Mouse (Mus musculus): ENCODE measurements around the gene Sbk2. TPM values are rescaled to one million over a fixed set of nuclear protein-coding genes. Genes with fewer than 3 reads are reported as not detected.

The Sbk2 gene
- polyA plus RNA-seq, 1 experiment from 2014 or later = not detected

- H3K4me1 ChIP-seq = peaks cover 6% of the 10 kb centered on the region
- H3K27me3 ChIP-seq = peaks cover 16% of the 10 kb centered on the region
- H3K27ac ChIP-seq = no peak overlapping the region
- H3K9ac ChIP-seq = no peak overlapping the region
- no peak overlapping the region for H3K4me2 ChIP-seq
- H3K4me3 ChIP-seq (replicated peaks) = no peak overlapping the region
- no peak for ATAC-seq (ENCODE audit: low FRiP score)
- WGBS = 73% methylated on average over 2 of the region's 2 CpGs
- H3K36me3 ChIP-seq (replicated peaks) = peaks cover 24% of the 10 kb centered on the region
- 0 out of 2 replicates have a peak, but pooled peaks cover 5% of the 10 kb centered on the region for H3K9me3 ChIP-seq
Observed at GRCm38 (mm10) chr7:4988250-4988649, 24.0 kb upstream of the Sbk2 start.

- H3K4me3 ChIP-seq (replicated peaks) = no peak overlapping the region
- no peak for ATAC-seq (ENCODE audit: low FRiP score)
- no peaks in the 10 kb centered on the region for H3K4me1 ChIP-seq
- no peak overlapping the region for H3K9ac ChIP-seq
- 93% methylated on average over 7 of the region's 7 CpGs for WGBS
- H3K27ac ChIP-seq = no peak overlapping the region
- no peaks in the 10 kb centered on the region for H3K36me3 ChIP-seq (replicated peaks)
- H3K9me3 ChIP-seq = 0 out of 2 replicates have a peak, but pooled peaks cover 4% of the 10 kb centered on the region
- no peak overlapping the region for H3K4me2 ChIP-seq
- no peaks in the 10 kb centered on the region for H3K27me3 ChIP-seq
Observed at GRCm38 (mm10) chr7:4976832-4977231, 12.6 kb upstream of the Sbk2 start.

- no peak overlapping the region for H3K27ac ChIP-seq
- H3K4me3 ChIP-seq (replicated peaks) = no peak overlapping the region
- H3K27me3 ChIP-seq = no peaks in the 10 kb centered on the region
- no peak overlapping the region for H3K4me2 ChIP-seq
- H3K4me1 ChIP-seq = no peaks in the 10 kb centered on the region
- WGBS = 63% methylated on average over 4 of the region's 4 CpGs
- H3K9me3 ChIP-seq = 0 out of 2 replicates have a peak, but pooled peaks cover 4% of the 10 kb centered on the region
- no peaks in the 10 kb centered on the region for H3K36me3 ChIP-seq (replicated peaks)
- no peak overlapping the region for H3K9ac ChIP-seq
- ATAC-seq (ENCODE audit: low FRiP score) = no peak
Observed at GRCm38 (mm10) chr7:4975455-4975854, 11.2 kb upstream of the Sbk2 start.

GRCm38 (mm10) chr7:4972321-4973047, 8.3 kb upstream of the Sbk2 start:
- no peaks in the 10 kb centered on the region for H3K36me3 ChIP-seq (replicated peaks)
- WGBS = 79% methylated on average over 18 of the region's 18 CpGs
- ATAC-seq (ENCODE audit: low FRiP score) = no peak
- H3K27me3 ChIP-seq = no peaks in the 10 kb centered on the region
- H3K9me3 ChIP-seq = 0 out of 2 replicates have a peak, but pooled peaks cover 4% of the 10 kb centered on the region
- H3K9ac ChIP-seq = no peak overlapping the region
- H3K4me3 ChIP-seq (replicated peaks) = no peak overlapping the region
- H3K4me1 ChIP-seq = no peaks in the 10 kb centered on the region
- H3K27ac ChIP-seq = no peak overlapping the region
- no peak overlapping the region for H3K4me2 ChIP-seq

- WGBS = 28% methylated on average over 7 of the region's 7 CpGs
- Histone ChIP-seq H3K9me3 (0 out of 2 replicates have a peak, but pooled peaks cover 1% of the 10 kb centered on the region), H3K36me3 (replicated peaks) (no peaks in the 10 kb centered on the region), H3K27ac (no peak overlapping the region), H3K4me2 (no peak overlapping the region), H3K4me3 (replicated peaks) (no peak overlapping the region), H3K27me3 (no peaks in the 10 kb centered on the region), H3K9ac (no peak overlapping the region), H3K4me1 (no peaks in the 10 kb centered on the region)
- no peak for ATAC-seq (ENCODE audit: low FRiP score)
Observed at GRCm38 (mm10) chr7:4971710-4972109, 7.5 kb upstream of the Sbk2 start.

DNA sequence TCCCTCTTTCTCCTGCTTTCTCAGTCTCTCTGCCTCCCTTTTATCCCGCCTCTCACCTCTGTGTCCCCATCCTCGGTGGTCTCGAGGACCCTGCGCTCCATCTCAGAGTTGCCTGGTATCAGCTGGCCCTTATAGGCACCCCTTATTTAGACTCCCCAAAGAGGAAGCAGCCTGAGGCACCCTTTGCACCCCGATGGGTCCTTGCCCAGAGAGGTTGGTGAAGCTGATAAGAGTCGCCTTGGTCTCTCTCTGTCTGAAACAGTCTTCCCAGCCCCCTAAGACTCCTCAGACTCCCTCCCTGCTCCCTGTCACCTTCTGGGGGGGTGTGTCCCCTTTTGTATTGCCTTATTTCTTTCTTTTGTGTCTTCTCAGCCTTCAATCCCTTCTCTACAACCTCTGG, 6.9 kb upstream of the Sbk2 start, which contains the start of gene Sbk3:
Gene Sbk3 (minus strand): TSS at position 101 of the 400 bp plus-strand sequence.
- no peak for ATAC-seq (ENCODE audit: low FRiP score)
- Histone ChIP-seq H3K4me2 (no peak within 1 kb of the TSS), H3K9ac (no peak within 1 kb of the TSS), H3K27me3 (no peaks in the 10 kb centered on the region), H3K27ac (no peak within 1 kb of the TSS), H3K4me1 (no peaks in the 10 kb centered on the region), H3K9me3 (no peaks in the 10 kb centered on the region), H3K36me3 (replicated peaks) (no peaks in the 10 kb centered on the region), H3K4me3 (replicated peaks) (no peak within 1 kb of the TSS)
- WGBS = 39% methylated on average over 6 of the region's 6 CpGs

DNA sequence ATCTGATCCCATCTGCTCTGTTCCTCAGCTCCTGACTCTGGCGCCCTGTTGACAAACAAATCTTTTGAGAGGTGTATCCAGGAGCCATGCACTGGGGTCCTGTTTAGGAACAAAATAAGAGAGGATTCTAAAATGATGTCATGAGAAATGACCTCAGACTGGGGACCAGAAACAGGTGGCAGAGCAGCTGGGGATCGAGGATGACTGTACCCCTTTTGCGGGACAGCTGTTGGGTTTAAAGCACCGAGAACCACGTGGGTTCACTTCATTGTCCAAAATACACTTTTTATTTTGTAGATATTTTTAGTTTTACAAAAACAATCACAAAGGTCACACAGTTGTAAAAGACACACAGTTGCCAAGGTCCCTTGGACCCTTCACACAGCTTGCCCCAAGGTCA, 782 bp upstream of the Sbk2 start:
- Histone ChIP-seq H3K27me3 (no peaks in the 10 kb centered on the region), H3K9me3 (no peaks in the 10 kb centered on the region), H3K4me2 (no peak overlapping the region), H3K36me3 (replicated peaks) (no peaks in the 10 kb centered on the region), H3K9ac (no peak overlapping the region), H3K4me3 (replicated peaks) (no peak overlapping the region), H3K4me1 (no peaks in the 10 kb centered on the region), H3K27ac (no peak overlapping the region)
- ATAC-seq (ENCODE audit: low FRiP score) = no peak
- 85% methylated on average over 5 of the region's 5 CpGs for WGBS

DNA sequence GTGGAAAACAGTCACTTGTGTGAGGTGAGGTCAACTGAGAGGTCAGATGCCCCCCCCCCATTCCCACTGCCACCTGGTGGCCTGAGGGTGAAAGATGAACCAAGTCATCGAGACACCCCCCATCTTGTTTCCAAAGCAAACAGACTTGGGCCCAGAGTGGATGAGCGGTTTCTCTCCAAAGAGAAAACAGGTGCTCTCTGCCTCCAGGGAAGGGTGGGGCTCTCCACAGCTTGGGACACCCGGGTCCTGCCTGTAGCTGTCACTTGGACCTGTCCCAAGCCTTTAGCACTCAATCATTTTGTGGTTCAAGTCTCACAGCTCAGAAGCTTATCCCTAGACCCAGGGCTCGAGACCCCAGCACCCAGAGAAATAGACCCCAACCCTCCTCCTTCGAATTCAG, 679 bp downstream of the Sbk2 start:
- H3K9ac ChIP-seq = no peak overlapping the region
- WGBS = 75% methylated on average over 5 of the region's 5 CpGs

GRCm38 (mm10) chr7:4957361-4957760, 6.8 kb downstream of the Sbk2 start:
- peaks cover 6% of the 10 kb centered on the region; the same call in 1 of the 2 replicates for H3K27me3 ChIP-seq
- WGBS = 87% methylated on average over 10 of the region's 10 CpGs
- no peak overlapping the region for H3K4me2 ChIP-seq
- no peak overlapping the region for H3K27ac ChIP-seq
- H3K4me3 ChIP-seq (replicated peaks) = no peak overlapping the region
- H3K9me3 ChIP-seq = no peaks in the 10 kb centered on the region
- H3K4me1 ChIP-seq = no peaks in the 10 kb centered on the region
- no peaks in the 10 kb centered on the region for H3K36me3 ChIP-seq (replicated peaks)
- no peak overlapping the region for H3K9ac ChIP-seq
- no peak for ATAC-seq (ENCODE audit: low FRiP score)

More for the DNA sequence above, 679 bp downstream of the Sbk2 start:
- H3K4me3 ChIP-seq (replicated peaks) = no peak overlapping the region
- no peak for ATAC-seq (ENCODE audit: low FRiP score)
- no peaks in the 10 kb centered on the region for H3K4me1 ChIP-seq
- no peaks in the 10 kb centered on the region for H3K27me3 ChIP-seq
- no peak overlapping the region for H3K4me2 ChIP-seq
- H3K36me3 ChIP-seq (replicated peaks) = no peaks in the 10 kb centered on the region
- no peak overlapping the region for H3K27ac ChIP-seq
- H3K9me3 ChIP-seq = no peaks in the 10 kb centered on the region

GRCm38 (mm10) chr7:4953815-4954445, 10.3 kb downstream of the Sbk2 start:
- 32% methylated on average over 10 of the region's 10 CpGs for WGBS
- peaks cover 6% of the 10 kb centered on the region; the same call in 1 of the 2 replicates for H3K27me3 ChIP-seq
- H3K9ac ChIP-seq = no peak overlapping the region

DNA sequence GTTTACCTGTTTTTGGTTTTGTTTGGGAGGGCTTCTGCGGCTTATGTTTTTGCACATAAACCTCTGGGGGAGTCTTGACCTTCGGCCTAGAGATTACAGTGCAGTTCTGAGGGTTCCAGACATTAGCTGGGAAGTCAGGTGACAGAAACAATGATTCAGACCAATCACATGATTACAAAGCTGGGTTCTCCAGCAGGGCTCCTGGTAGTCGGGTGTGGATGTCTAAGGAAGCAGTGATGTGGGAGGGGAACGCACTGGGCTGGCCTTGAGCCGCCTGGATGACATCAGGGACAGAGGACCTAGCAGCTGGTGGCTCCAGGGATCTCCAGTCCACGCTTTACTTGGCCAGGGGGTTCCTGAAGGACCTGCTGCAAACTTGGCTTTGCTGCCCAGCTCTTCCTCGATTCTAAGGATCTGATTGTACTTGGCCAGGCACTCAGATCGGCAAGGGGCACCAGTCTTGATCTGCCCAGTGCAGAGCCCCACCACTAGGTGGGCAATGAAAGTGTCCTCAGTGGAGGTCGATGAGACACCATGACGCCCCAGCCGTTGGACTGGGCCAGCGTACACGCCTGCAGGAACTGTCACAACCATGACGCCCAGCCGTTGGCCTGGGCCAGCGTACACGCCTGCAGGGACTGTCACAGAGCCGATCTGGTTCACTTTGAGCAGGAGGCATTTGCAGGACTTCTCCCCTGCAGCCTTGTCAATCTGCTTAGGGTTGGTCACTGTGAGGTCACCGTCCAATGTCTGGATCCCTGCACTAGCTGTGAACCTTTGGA, 13.5 kb downstream of the Sbk2 start:
- H3K4me3 ChIP-seq (replicated peaks) = no peak overlapping the region
- H3K4me2 ChIP-seq = no peak overlapping the region
- no peaks in the 10 kb centered on the region for H3K9me3 ChIP-seq
- no peak overlapping the region for H3K9ac ChIP-seq
- no peak for ATAC-seq (ENCODE audit: low FRiP score)
- H3K36me3 ChIP-seq (replicated peaks) = no peaks in the 10 kb centered on the region
- no peak overlapping the region for H3K27ac ChIP-seq
- H3K4me1 ChIP-seq = no peaks in the 10 kb centered on the region
- WGBS = 85% methylated on average over 19 of the region's 19 CpGs
- H3K27me3 ChIP-seq = peaks cover 6% of the 10 kb centered on the region; the same call in 1 of the 2 replicates

More at GRCm38 (mm10) chr7:4953815-4954445, 10.3 kb downstream of the Sbk2 start:
- Histone ChIP-seq H3K4me1 (no peaks in the 10 kb centered on the region), H3K27ac (no peak overlapping the region), H3K36me3 (replicated peaks) (no peaks in the 10 kb centered on the region), H3K4me2 (no peak overlapping the region), H3K4me3 (replicated peaks) (no peak overlapping the region), H3K9me3 (no peaks in the 10 kb centered on the region)
- no peak for ATAC-seq (ENCODE audit: low FRiP score)

DNA sequence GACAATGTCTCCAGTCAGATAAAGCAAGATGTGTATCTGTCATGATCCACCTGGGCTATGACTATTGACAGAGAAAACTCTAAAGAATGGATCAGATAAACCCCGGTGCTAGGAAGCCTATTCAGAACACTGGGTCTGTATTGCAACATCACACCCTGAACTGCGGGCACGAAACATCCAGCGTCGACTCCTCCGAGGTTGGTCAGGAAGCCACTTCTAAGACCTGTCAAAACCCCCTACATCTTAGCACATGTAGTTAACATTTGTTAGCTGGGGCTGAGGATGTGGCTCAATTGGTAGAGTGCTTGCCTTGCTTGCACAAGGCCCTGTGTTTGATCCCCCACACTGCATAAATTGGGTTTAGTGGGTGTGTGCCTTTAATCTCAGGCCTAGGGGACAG, 15.8 kb downstream of the Sbk2 start:
- H3K9ac ChIP-seq = no peak overlapping the region
- no peaks in the 10 kb centered on the region for H3K9me3 ChIP-seq
- ATAC-seq (ENCODE audit: low FRiP score) = no peak
- no peaks in the 10 kb centered on the region for H3K36me3 ChIP-seq (replicated peaks)
- H3K4me1 ChIP-seq = peaks cover 2% of the 10 kb centered on the region; the same call in 1 of the 2 replicates
- WGBS = 82% methylated on average over 6 of the region's 6 CpGs
- H3K4me2 ChIP-seq = no peak overlapping the region
- no peak overlapping the region for H3K27ac ChIP-seq
- no peak overlapping the region for H3K4me3 ChIP-seq (replicated peaks)
- peaks cover 5% of the 10 kb centered on the region; the same call in 1 of the 2 replicates for H3K27me3 ChIP-seq

Data from forebrain, embryonic 12.5 days (tissue).